Mouse (Mus musculus) effector memory CD4-positive, alpha-beta T cell, adult 7 months (primary cell): ENCODE measurements around the gene 2900026A02Rik. TPM values are rescaled to one million over a fixed set of nuclear protein-coding genes. Genes with fewer than 3 reads are reported as not detected.

Experiments used
- polyA plus RNA-seq: library from polyadenylated mRNA; unstranded; fragments of 100-300 nt; shearing (Covaris generic); gene quantifications from one replicate; pipeline ENCODE4 v1.2.1, GENCODE M21; 2017

Gene 2900026A02Rik
- polyA plus RNA-seq, result not detected

GRCm38 (mm10) chr5:113221147-113221865 is at the start of gene 2900026A02Rik:
2900026A02Rik (minus strand) TSS chr5:113221236.

DNA sequence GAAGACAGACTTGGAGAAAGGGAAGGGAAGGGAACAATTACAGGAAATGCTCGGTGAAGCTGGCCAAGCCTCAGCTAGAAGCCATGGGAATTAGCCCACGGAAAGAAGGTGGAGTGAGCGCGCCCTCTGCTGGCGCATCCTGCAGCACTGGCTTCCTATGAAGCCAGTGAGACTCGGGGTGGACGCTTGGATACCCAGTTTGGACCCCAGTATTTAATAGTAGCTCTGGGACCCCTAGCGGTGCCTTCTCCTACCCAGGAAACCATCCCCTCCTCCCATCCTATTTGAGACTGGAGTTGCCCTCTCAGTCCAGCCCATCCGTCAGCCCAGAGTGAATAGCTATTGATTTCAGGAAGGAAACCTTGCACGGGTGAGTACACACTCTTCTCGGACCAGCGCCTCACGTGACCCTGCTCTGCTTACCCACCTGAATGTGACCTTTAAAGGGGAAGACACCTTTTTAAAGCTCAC is 5.6 kb upstream of the 2900026A02Rik start, which contains the start of gene Tmem211:
Gene Tmem211 (plus strand): TSS at position 278 of the 471 bp plus-strand sequence.

DNA sequence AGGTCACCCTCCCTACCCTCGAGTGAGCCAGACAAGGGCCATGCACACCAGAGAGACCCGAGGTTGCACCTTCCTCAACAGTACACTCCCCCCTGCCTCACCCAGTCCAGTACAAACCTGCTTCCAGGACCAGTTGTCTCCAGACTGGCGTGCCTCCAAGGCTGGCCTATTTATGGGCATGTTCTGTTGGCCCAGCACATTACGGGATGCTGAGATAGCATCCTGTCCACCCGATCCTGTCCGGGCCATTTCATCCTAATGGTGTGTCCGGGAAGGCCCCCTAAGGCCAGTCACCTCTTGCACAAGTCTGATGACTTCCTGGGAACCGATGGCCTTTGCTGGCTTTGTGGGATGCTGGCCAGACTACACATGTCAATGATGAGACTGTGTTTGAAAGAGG is 139.6 kb downstream of the 2900026A02Rik start, which contains the start of gene Crybb3:
Gene Crybb3 (minus strand): TSS at position 146 of the 400 bp plus-strand sequence.

GRCm38 (mm10) chr5:113070017-113070416 is 151.0 kb downstream of the 2900026A02Rik start, which contains the start of gene Crybb2:
Crybb2 (minus strand) TSS chr5:113070117.

Other genes with a start within 250 kb of the 2900026A02Rik start
- gene Grk3, start 205.4 kb downstream of the 2900026A02Rik start, polyA plus RNA-seq, result 0.21 TPM
- 0.62 TPM for gene Crybb2, start 151.1 kb downstream of the 2900026A02Rik start, polyA plus RNA-seq
- 0.57 TPM for gene Crybb3, start 139.7 kb downstream of the 2900026A02Rik start, polyA plus RNA-seq
- gene Tmem211, start 5.7 kb upstream of the 2900026A02Rik start, polyA plus RNA-seq, result not detected
- gene Sgsm1, start 89.5 kb upstream of the 2900026A02Rik start, polyA plus RNA-seq, result 0.41 TPM
- not detected for gene Aym1, start 136.1 kb upstream of the 2900026A02Rik start, polyA plus RNA-seq